Mouse (Mus musculus) neural tube, embryonic 15.5 days (tissue): Measurements from ENCODE around the gene Trim56. TPM values are rescaled to one million over a fixed set of nuclear protein-coding genes. Genes with fewer than 3 reads are reported as not detected.
A peak's percentile ranks its signal among the peaks of the same experiment; 100 is the strongest.
"Not testable (repeated sequence)": the region's sequence is repeated elsewhere in the genome, so short reads cannot be mapped to it uniquely, and the experiment has no call there.

Source experiments
- ATAC-seq: fragments of 200-750 bp; cut with Nextera tagmentation; 2 replicates; pipeline ENCODE4 v1.8.0; 2017; ENCODE audit warnings: mild to moderate bottlenecking, moderate TSS enrichment, moderate library complexity; ENCODE audit not compliant: low FRiP score
- H3K27ac ChIP-seq: fragments of 300-500 bp; sonication (generic); replicated peaks from 2 replicates; pipeline ENCODE4 v1.5.1; 2015; ENCODE audit warnings: mild to moderate bottlenecking, inconsistent platforms
- H3K27me3 ChIP-seq: fragments of 300-500 bp; sonication (generic); replicated peaks from 2 replicates; pipeline ENCODE4 v1.6.1; 2015; ENCODE audit warnings: inconsistent platforms
- H3K36me3 ChIP-seq: fragments of 300-500 bp; sonication (generic); 2 replicates; pipeline ENCODE4 v1.6.1; 2015; ENCODE audit warnings: inconsistent platforms
- H3K4me1 ChIP-seq: fragments of 300-500 bp; sonication (generic); 2 replicates; pipeline ENCODE4 v1.6.1; 2015; ENCODE audit warnings: inconsistent platforms
- H3K4me2 ChIP-seq: fragments of 300-500 bp; sonication (generic); 2 replicates; pipeline ENCODE4 v1.6.1; 2015; ENCODE audit warnings: inconsistent platforms, mild to moderate bottlenecking, moderate library complexity
- H3K4me3 ChIP-seq: fragments of 300-500 bp; sonication (generic); replicated peaks from 2 replicates; pipeline ENCODE4 v1.5.1; 2015; ENCODE audit warnings: mild to moderate bottlenecking, inconsistent platforms
- H3K9ac ChIP-seq: fragments of 300-500 bp; sonication (generic); replicated peaks from 2 replicates; pipeline ENCODE4 v1.6.1; 2015; ENCODE audit warnings: mild to moderate bottlenecking, inconsistent platforms
- H3K9me3 ChIP-seq: fragments of 300-500 bp; sonication (generic); replicated peaks from 2 replicates; pipeline ENCODE4 v1.6.1; 2016; ENCODE audit warnings: inconsistent platforms
- WGBS: fragments of 180-500 bp; shearing (Covaris S2); methylation state at CpG from one replicate; pipeline ENCODE4 v1.1.7; 2015; ENCODE audit warnings: mixed read lengths; 5-methylcytosine and 5-hydroxymethylcytosine counted together
- polyA plus RNA-seq: library from polyadenylated mRNA; unstranded; fragments of >200 nt; fragmentation: Nextera tagmentation; extraction: Ambion mirVana; gene quantifications from 2 replicates; pipeline ENCODE4 v1.2.1, GENCODE M21; 2015

Trim56 gene
- polyA plus RNA-seq, 1 experiment from 2014 or later = 2.4 TPM

- Histone ChIP-seq H3K4me1 (peaks cover 19% of the 10 kb centered on the region), H3K27me3 (no peaks in the 10 kb centered on the region), H3K4me2 (peak overlapping the region; percentile 20), H3K27ac (peak overlapping the region; percentile 64), H3K4me3 (no peak overlapping the region), H3K9me3 (no peaks in the 10 kb centered on the region), H3K36me3 (no peaks in the 10 kb centered on the region), H3K9ac (no peak overlapping the region)
- peak; percentile 83 for ATAC-seq
- WGBS = 8% methylated on average over 14 of the region's 14 CpGs
These were observed 6.7 kb upstream of the Trim56 start for GRCm38 (mm10) chr5:137122686-137123193.

- Histone ChIP-seq H3K27me3 (no peaks in the 10 kb centered on the region), H3K4me1 (peaks cover 22% of the 10 kb centered on the region), H3K4me3 (no peak overlapping the region), H3K36me3 (no peaks in the 10 kb centered on the region), H3K9ac (no peak overlapping the region), H3K27ac (no peak overlapping the region), H3K4me2 (no peak overlapping the region), H3K9me3 (no peaks in the 10 kb centered on the region)
- 88% methylated on average over 4 of the region's 4 CpGs for WGBS
- no peak for ATAC-seq
These were observed 5.3 kb upstream of the Trim56 start for GRCm38 (mm10) chr5:137121280-137121679.

GRCm38 (mm10) chr5:137118878-137119277, 2.9 kb upstream of the Trim56 start:
- H3K9ac ChIP-seq = no peak overlapping the region
- no peak overlapping the region for H3K4me2 ChIP-seq
- no peaks in the 10 kb centered on the region for H3K9me3 ChIP-seq
- H3K4me3 ChIP-seq = no peak overlapping the region
- no peaks in the 10 kb centered on the region for H3K27me3 ChIP-seq
- peaks cover 28% of the 10 kb centered on the region for H3K4me1 ChIP-seq
- no peak overlapping the region for H3K27ac ChIP-seq
- no peak for ATAC-seq
- no peaks in the 10 kb centered on the region for H3K36me3 ChIP-seq
- 89% methylated on average over 4 of the region's 4 CpGs for WGBS

GRCm38 (mm10) chr5:137117994-137118393, 2.0 kb upstream of the Trim56 start:
- not testable (repeated sequence) for H3K4me3 ChIP-seq, H3K9me3 ChIP-seq, H3K9ac ChIP-seq, ATAC-seq, H3K27ac ChIP-seq, H3K27me3 ChIP-seq, H3K4me2 ChIP-seq, H3K36me3 ChIP-seq
- 93% methylated on average over 3 of the region's 3 CpGs for WGBS
- peaks cover 21% of the 10 kb centered on the region for H3K4me1 ChIP-seq

GRCm38 (mm10) chr5:137116987-137117386, 978 bp upstream of the Trim56 start:
- Histone ChIP-seq H3K27ac (no peak overlapping the region), H3K9ac (no peak overlapping the region), H3K36me3 (no peaks in the 10 kb centered on the region), H3K4me1 (peaks cover 11% of the 10 kb centered on the region), H3K4me2 (no peak overlapping the region), H3K27me3 (no peaks in the 10 kb centered on the region), H3K4me3 (no peak overlapping the region), H3K9me3 (no peaks in the 10 kb centered on the region)
- 84% methylated on average over 2 of the region's 2 CpGs for WGBS
- ATAC-seq = no peak

- Histone ChIP-seq H3K4me2 (peak overlapping the region; percentile 58), H3K36me3 (no peaks in the 10 kb centered on the region), H3K4me1 (peaks cover 9% of the 10 kb centered on the region), H3K4me3 (peak overlapping the region; percentile 40; the same call in 1 of the 2 replicates), H3K27ac (no peak overlapping the region), H3K9me3 (no peaks in the 10 kb centered on the region), H3K9ac (no peak overlapping the region), H3K27me3 (no peaks in the 10 kb centered on the region)
- ATAC-seq = no peak
- WGBS = 82% methylated on average over 9 of the region's 9 CpGs
These were observed 983 bp downstream of the Trim56 start for GRCm38 (mm10) chr5:137114891-137115561.

- Histone ChIP-seq H3K4me1 (peaks cover 11% of the 10 kb centered on the region), H3K27ac (no peak overlapping the region), H3K36me3 (no peaks in the 10 kb centered on the region), H3K27me3 (no peaks in the 10 kb centered on the region), H3K4me3 (no peak overlapping the region), H3K9ac (no peak overlapping the region), H3K4me2 (no peak overlapping the region), H3K9me3 (no peaks in the 10 kb centered on the region)
- WGBS = 84% methylated on average over 5 of the region's 5 CpGs
- no peak for ATAC-seq
These were observed 4.2 kb downstream of the Trim56 start for GRCm38 (mm10) chr5:137111542-137112408.

GRCm38 (mm10) chr5:137110863-137111262, 5.1 kb downstream of the Trim56 start:
- H3K36me3 ChIP-seq = no peaks in the 10 kb centered on the region
- 93% methylated on average over 12 of the region's 12 CpGs for WGBS
- no peaks in the 10 kb centered on the region for H3K9me3 ChIP-seq
- no peaks in the 10 kb centered on the region for H3K27me3 ChIP-seq
- no peak overlapping the region for H3K9ac ChIP-seq
- H3K4me3 ChIP-seq = no peak overlapping the region
- H3K27ac ChIP-seq = no peak overlapping the region
- H3K4me2 ChIP-seq = no peak overlapping the region
- no peak for ATAC-seq
- peaks cover 7% of the 10 kb centered on the region for H3K4me1 ChIP-seq

GRCm38 (mm10) chr5:137109941-137110593, 5.9 kb downstream of the Trim56 start:
- no peaks in the 10 kb centered on the region for H3K36me3 ChIP-seq
- no peak overlapping the region for H3K9ac ChIP-seq
- no peak for ATAC-seq
- no peaks in the 10 kb centered on the region for H3K27me3 ChIP-seq
- WGBS = 57% methylated on average over 25 of the region's 25 CpGs
- H3K4me2 ChIP-seq = no peak overlapping the region
- no peaks in the 10 kb centered on the region for H3K9me3 ChIP-seq
- H3K27ac ChIP-seq = no peak overlapping the region
- no peak overlapping the region for H3K4me3 ChIP-seq
- H3K4me1 ChIP-seq = peaks cover 5% of the 10 kb centered on the region

GRCm38 (mm10) chr5:137108111-137108510, 7.9 kb downstream of the Trim56 start:
- Histone ChIP-seq H3K36me3 (no peaks in the 10 kb centered on the region), H3K4me3 (no peak overlapping the region), H3K27me3 (no peaks in the 10 kb centered on the region), H3K4me2 (no peak overlapping the region), H3K9me3 (no peaks in the 10 kb centered on the region), H3K4me1 (peaks cover 5% of the 10 kb centered on the region), H3K27ac (no peak overlapping the region), H3K9ac (no peak overlapping the region)
- no peak for ATAC-seq
- 48% methylated on average over 6 of the region's 6 CpGs for WGBS

- H3K4me2 ChIP-seq = no peak overlapping the region
- H3K9ac ChIP-seq = no peak overlapping the region
- WGBS = 85% methylated on average over 8 of the region's 8 CpGs
- no peaks in the 10 kb centered on the region for H3K9me3 ChIP-seq
- no peak for ATAC-seq
- no peaks in the 10 kb centered on the region for H3K36me3 ChIP-seq
- no peak overlapping the region for H3K27ac ChIP-seq
- peaks cover 5% of the 10 kb centered on the region for H3K4me1 ChIP-seq
- no peak overlapping the region for H3K4me3 ChIP-seq
- H3K27me3 ChIP-seq = no peaks in the 10 kb centered on the region
These were observed 8.3 kb downstream of the Trim56 start for GRCm38 (mm10) chr5:137107670-137108069.
